Mouse (Mus musculus) ES-Bruce4 (cell line): ENCODE measurements around the gene Mrps25. TPM values are rescaled to one million over a fixed set of nuclear protein-coding genes. Genes with fewer than 3 reads are reported as not detected.

Experiments
- H3K27ac ChIP-seq: 2 replicates; pipeline ENCODE4 v1.5.1; 2012; ENCODE audit warnings: low read length, inconsistent platforms; ENCODE audit not compliant: insufficient read depth
- H3K27me3 ChIP-seq: 2 replicates; pipeline ENCODE4 v1.6.1; 2012; ENCODE audit warnings: mild to moderate bottlenecking, low read length, inconsistent platforms; ENCODE audit not compliant: control insufficient read depth, poor library complexity, insufficient read depth, severe bottlenecking
- H3K36me3 ChIP-seq: 2 replicates; pipeline ENCODE4 v1.6.1; 2012; ENCODE audit warnings: inconsistent platforms, mild to moderate bottlenecking, low read length, moderate library complexity; ENCODE audit not compliant: control insufficient read depth, poor library complexity, insufficient read depth, severe bottlenecking
- H3K4me1 ChIP-seq: one replicate; pipeline ENCODE4 v1.8.1; 2011; ENCODE audit warnings: low read length; ENCODE audit not compliant: control insufficient read depth, insufficient read depth
- H3K4me3 ChIP-seq: 2 replicates; pipeline ENCODE4 v1.5.1; 2011; ENCODE audit warnings: low read depth, mild to moderate bottlenecking, low read length
- H3K9ac ChIP-seq: 2 replicates; pipeline ENCODE4 v1.6.1; 2012; ENCODE audit warnings: low read depth, mild to moderate bottlenecking, inconsistent platforms; ENCODE audit not compliant: poor library complexity, severe bottlenecking
- H3K9me3 ChIP-seq: replicated peaks from 2 replicates; pipeline ENCODE4 v1.6.1; 2012; ENCODE audit warnings: mild to moderate bottlenecking, low read length, inconsistent platforms; ENCODE audit not compliant: control insufficient read depth, poor library complexity, insufficient read depth, severe bottlenecking
- CTCF ChIP-seq: IDR thresholded peaks from one replicate; pipeline ENCODE4 v1.8.1; 2011; ENCODE audit warnings: low read depth, low read length
- EP300 ChIP-seq: IDR thresholded peaks from 2 replicates; pipeline ENCODE4 v1.6.1; 2011; ENCODE audit warnings: low read depth, low read length; ENCODE audit not compliant: insufficient read depth
- POLR2A ChIP-seq: IDR thresholded peaks from one replicate; pipeline ENCODE4 v1.8.1; 2011; ENCODE audit warnings: low read length; ENCODE audit not compliant: insufficient read depth
- polyA plus RNA-seq: library from polyadenylated mRNA; stranded (reverse); fragments of >200 nt; gene quantifications from 2 replicates; pipeline ENCODE4 v1.2.4, GENCODE M21; 2011; ENCODE audit warnings: low read depth; ENCODE audit not compliant: missing spikeins, insufficient read depth, insufficient read length

Gene Mrps25
- polyA plus RNA-seq, 1 experiment: 74.3 TPM

DNA sequence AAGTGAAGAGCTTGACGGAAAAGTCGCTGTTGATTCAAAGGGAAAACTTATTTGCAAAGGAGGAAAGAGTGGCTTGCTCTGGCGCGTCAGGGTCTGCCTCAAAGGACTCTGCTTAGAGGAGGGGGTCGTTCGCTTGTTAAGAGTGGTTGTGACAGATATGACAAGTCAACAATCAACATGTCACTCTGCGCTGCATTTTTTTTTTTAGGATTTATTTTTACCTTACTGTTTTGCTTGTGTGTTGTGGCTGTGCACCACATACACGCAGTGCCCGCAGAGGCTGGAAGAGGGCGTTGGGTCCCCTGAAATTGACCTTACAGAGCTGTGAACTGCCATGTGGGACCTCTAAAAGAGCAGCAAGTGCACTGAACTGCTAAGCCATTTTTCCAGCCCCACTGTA is 345 bp upstream of the Mrps25 start:
- H3K4me1 ChIP-seq: no peaks in the 10 kb centered on the region
- no peaks in the 10 kb centered on the region for H3K9me3 ChIP-seq
- H3K9ac ChIP-seq: peak overlapping the region; percentile 49
- no peak overlapping the region for H3K27ac ChIP-seq
- no peaks in the 10 kb centered on the region for H3K36me3 ChIP-seq
- peak overlapping the region; percentile 74 for H3K4me3 ChIP-seq
- no peaks in the 10 kb centered on the region for H3K27me3 ChIP-seq
- TF ChIP-seq CTCF (peak; percentile 1), EP300 (no peak), POLR2A (no peak)

DNA sequence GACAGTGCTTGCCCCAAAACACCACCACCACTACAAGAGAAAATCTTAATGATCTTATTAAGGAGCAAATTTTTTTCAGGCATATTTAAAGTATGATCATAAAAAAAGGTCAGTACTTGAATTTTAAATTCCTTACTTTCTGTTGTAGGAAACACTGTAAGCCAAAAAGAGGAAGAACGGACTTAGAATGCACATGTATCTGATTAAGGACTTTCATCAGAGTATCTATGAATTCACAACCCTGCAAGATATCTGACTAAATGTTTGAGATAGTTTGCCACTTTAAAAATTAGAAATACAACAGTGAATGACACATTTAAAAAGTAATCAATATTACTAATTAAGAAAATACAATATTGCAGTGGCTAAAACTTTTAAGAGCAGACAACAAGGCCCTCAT is 7.4 kb downstream of the Mrps25 start:
- Histone ChIP-seq H3K4me3 (no peak overlapping the region), H3K9me3 (no peaks in the 10 kb centered on the region), H3K9ac (no peak overlapping the region), H3K27ac (no peak overlapping the region), H3K4me1 (no peaks in the 10 kb centered on the region), H3K36me3 (peaks cover 35% of the 10 kb centered on the region), H3K27me3 (no peaks in the 10 kb centered on the region)
- TF ChIP-seq CTCF: no peak
- TF ChIP-seq POLR2A: no peak
- no peak for TF ChIP-seq EP300

DNA sequence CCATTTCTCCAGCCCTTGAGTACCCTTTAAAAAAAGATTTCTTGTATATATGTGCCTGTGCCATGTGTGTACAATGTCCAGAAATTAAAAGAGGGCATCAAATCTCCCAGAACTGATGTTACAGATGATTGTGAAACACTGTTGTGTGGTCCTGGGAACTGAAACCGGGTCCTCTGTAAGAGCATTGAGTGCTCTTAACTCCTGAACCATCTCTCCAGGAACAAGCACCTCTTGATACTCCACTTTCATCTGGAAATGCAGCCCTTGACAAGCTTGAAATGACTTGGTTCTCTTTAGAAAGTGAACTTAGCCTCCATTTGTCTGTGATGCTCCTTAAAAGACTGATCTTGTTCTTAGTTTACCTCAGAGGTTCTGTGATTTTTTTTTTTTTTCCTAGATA is 21.1 kb downstream of the Mrps25 start:
- no peaks in the 10 kb centered on the region for H3K4me1 ChIP-seq
- no peaks in the 10 kb centered on the region for H3K27me3 ChIP-seq
- no peak overlapping the region for H3K27ac ChIP-seq
- no peak overlapping the region for H3K9ac ChIP-seq
- H3K36me3 ChIP-seq: peaks cover 79% of the 10 kb centered on the region
- TF ChIP-seq POLR2A: no peak
- TF ChIP-seq CTCF: no peak
- no peak for TF ChIP-seq EP300
- H3K9me3 ChIP-seq: no peaks in the 10 kb centered on the region
- H3K4me3 ChIP-seq: no peak overlapping the region

DNA sequence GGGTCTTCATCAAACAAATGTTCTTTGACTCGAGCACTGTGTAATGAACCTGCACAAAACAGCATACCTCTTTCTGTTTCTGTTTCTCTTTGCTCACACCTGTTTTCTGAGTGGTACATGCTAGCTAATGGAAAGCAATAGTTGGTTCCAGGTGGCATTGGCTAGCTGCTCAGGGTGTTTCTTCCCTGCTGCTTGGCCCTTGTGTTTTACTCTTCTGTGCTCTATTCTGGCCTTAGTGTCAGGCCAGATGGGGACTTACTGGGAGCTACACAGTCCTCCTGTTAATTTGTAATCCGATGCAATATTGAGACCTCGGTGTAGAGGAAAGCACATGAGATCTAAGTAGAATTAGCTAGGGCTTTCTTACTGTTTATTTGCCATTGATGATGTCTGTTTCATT is 25.0 kb downstream of the Mrps25 start:
- Histone ChIP-seq H3K4me1 (no peaks in the 10 kb centered on the region), H3K27ac (no peak overlapping the region), H3K27me3 (no peaks in the 10 kb centered on the region), H3K4me3 (no peak overlapping the region), H3K9ac (no peak overlapping the region), H3K9me3 (no peaks in the 10 kb centered on the region), H3K36me3 (peaks cover 72% of the 10 kb centered on the region)
- TF ChIP-seq POLR2A (no peak), CTCF (no peak), EP300 (no peak)

DNA sequence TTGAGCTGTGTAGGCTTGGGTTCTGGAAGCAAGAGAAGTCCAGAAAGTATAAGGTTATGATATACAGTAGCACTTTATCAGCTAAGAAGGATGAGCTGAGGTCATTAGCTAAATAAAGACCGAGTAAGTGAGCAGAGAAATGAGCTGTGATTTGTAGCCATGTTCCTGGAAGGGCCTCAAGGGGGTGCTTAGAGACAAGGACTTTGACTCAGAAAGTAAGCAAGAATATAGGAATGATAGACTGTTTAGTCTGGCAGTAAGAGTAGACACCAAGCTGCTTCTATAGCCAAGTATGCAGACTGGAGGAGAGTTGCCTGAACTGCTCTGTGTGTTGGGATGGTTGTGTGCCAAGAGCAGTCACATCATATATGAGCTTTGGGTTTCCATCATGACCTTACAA is 30.1 kb downstream of the Mrps25 start:
- H3K36me3 ChIP-seq: peaks cover 37% of the 10 kb centered on the region

DNA sequence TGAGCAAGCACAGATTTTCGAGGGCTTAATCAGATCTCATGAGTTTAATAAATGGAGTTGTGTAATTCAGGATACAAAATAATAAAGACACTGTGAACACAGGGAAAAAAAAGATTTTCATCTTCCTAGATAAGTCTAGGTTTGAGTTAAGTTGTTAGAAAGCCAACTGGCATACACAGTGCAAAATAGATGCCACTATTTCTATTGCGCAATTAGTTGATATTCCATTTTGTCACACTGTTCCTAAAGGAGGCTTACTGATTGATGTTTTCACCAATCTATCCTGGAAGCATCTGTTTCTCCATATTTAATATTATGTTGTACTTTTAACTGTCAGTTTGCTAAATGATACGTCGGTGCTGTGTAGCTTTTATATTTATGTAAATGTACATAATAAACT is 38.0 kb downstream of the Mrps25 start:
- H3K36me3 ChIP-seq: peaks cover 5% of the 10 kb centered on the region
- H3K27ac ChIP-seq: no peak overlapping the region
- TF ChIP-seq POLR2A (no peak), EP300 (no peak), CTCF (no peak)
- H3K9ac ChIP-seq: no peak overlapping the region
- no peaks in the 10 kb centered on the region for H3K27me3 ChIP-seq
- H3K9me3 ChIP-seq: no peaks in the 10 kb centered on the region
- no peaks in the 10 kb centered on the region for H3K4me1 ChIP-seq
- no peak overlapping the region for H3K4me3 ChIP-seq

More for the DNA sequence above, 30.1 kb downstream of the Mrps25 start:
- Histone ChIP-seq H3K27ac (no peak overlapping the region), H3K4me1 (no peaks in the 10 kb centered on the region), H3K9me3 (no peaks in the 10 kb centered on the region), H3K9ac (no peak overlapping the region), H3K27me3 (no peaks in the 10 kb centered on the region), H3K4me3 (no peak overlapping the region)
- TF ChIP-seq EP300 (no peak), CTCF (no peak), POLR2A (no peak)
